Comparison of ENCODE assay signal across 9 mouse cellular contexts in the genomic region with DNA sequence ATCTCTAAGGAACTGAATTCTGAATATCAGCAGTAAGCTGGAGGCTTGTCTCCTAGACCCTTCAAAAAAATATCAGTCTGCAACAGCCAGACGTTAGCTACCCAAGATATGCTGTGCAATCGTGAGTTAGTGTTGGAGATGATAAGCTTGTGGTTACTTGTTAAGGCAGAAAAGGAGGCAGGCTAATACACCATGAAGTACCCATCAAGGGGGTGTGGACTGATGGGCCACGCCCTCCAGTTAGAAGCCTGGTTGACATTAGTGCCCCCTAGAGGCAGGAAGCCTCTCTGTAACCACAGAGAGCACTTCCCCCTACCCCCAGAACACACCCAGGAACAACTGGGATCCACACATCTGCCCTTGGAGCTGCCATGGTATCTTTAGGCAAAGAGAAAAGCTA. TPM values are rescaled to one million over a fixed set of nuclear protein-coding genes. Genes with fewer than 3 reads are reported as not detected.
DNase-seq lines count a peak whose midpoint lies in the region; ATAC-seq and TF ChIP-seq lines count a peak whose summit lies in the region.
"Had no signal": no experiment of that assay in that cellular context is flagged by ENCODE, and none has a peak within 500 bp of the region (broad histone marks: within the 10 kb centered on the region; RNA-seq: fewer than 3 reads in every experiment).

No protein-coding gene starts in this region.

- no peak overlapping the region for H3K27ac ChIP-seq in layer of hippocampus, adult 2 months
- no peak overlapping the region for H3K27ac ChIP-seq in ES-E14 (ENCODE audit: insufficient read depth, low read depth, low read length, poor library complexity, severe bottlenecking)
- H3K27ac ChIP-seq in liver, embryonic 15.5 days (replicated peaks), result peak overlapping the region; percentile 87

- no peak overlapping the region for H3K4me3 ChIP-seq in layer of hippocampus, adult 2 months
- no peak overlapping the region for H3K4me3 ChIP-seq in ES-E14 (ENCODE audit: insufficient read depth in 1 of 2, low read depth in 1 of 2, low read length in 2 of 2, poor library complexity in 1 of 2, severe bottlenecking in 1 of 2)
- H3K4me3 ChIP-seq in liver, embryonic 15.5 days (replicated peaks), result no peak overlapping the region; the same call in 1 of the 2 replicates

- H3K36me3 ChIP-seq in ES-E14 (ENCODE audit: control insufficient read depth, insufficient read depth, low read length, poor library complexity, severe bottlenecking), result no peaks in the 10 kb centered on the region
- no peaks in the 10 kb centered on the region for H3K36me3 ChIP-seq in liver, embryonic 15.5 days (replicated peaks)

- TF ChIP-seq CTCF in layer of hippocampus, adult 2 months (conservative IDR thresholded peaks at IDR 0.05), result peak; percentile 64

- DNase-seq in layer of hippocampus, adult 2 months (ENCODE audit: low spot score in 2 of 2), result no peak
- DNase-seq in layer of hippocampus, postnatal 14 days (ENCODE audit: low spot score in 2 of 2), result no peak
- DNase-seq in ES-E14 (ENCODE audit: low read depth, low spot score), result peak; percentile 36
- peak; percentile 85 for DNase-seq in c-Kit-positive CD71-positive TER-119-positive erythroid progenitor cells, embryonic 14.5 days (ENCODE audit: low spot score)
- DNase-seq in MN1 (ENCODE audit: low spot score), result no peak
- no peak for DNase-seq in gastrocnemius, postnatal 14 days
- DNase-seq in kidney, adult 11 months, result no peak
- DNase-seq: adrenal gland, postnatal 25 days had no signal

- WGBS in liver, embryonic 15.5 days (ENCODE audit: insufficient replicate concordance), result 15% methylated on average over 3 of the region's 3 CpGs

- peak; percentile 89 for ATAC-seq in liver, embryonic 15.5 days (ENCODE audit: insufficient read depth)

- in situ Hi-C loops in ES-E14 (cut with MboI; ENCODE audit: low sequenced_read_pairs in 2 of 2, unreplicated experiment in 2 of 2), result no loop called here

- H3K9ac ChIP-seq in ES-E14 (ENCODE audit: insufficient read depth, low read depth, low read length, poor library complexity, severe bottlenecking), result no peak overlapping the region
- H3K9ac ChIP-seq in liver, embryonic 15.5 days, result no peak overlapping the region

- H3K4me1 ChIP-seq in ES-E14 (ENCODE audit: control insufficient read depth in 2 of 2, insufficient read depth in 2 of 2, low read length in 2 of 2, poor library complexity in 1 of 2), result peaks cover 0 to 4% of the 10 kb centered on the region in 2 experiments; a peak in 1 of 4 replicates
- peaks cover 63% of the 10 kb centered on the region for H3K4me1 ChIP-seq in liver, embryonic 15.5 days (replicated peaks)

- intact Hi-C loops in gastrocnemius, postnatal 14 days (cut with DNase I; ENCODE audit: low total_unique reads), result no loop called here

- H3K27me3 ChIP-seq in liver, embryonic 15.5 days, result no peaks in the 10 kb centered on the region

- peak overlapping the region; percentile 45 for H3K4me2 ChIP-seq in liver, embryonic 15.5 days

- H3K9me3 ChIP-seq in ES-E14 (ENCODE audit: control insufficient read depth, insufficient read depth, low read depth, low read length), result no peaks in the 10 kb centered on the region
- no peaks in the 10 kb centered on the region for H3K9me3 ChIP-seq in liver, embryonic 15.5 days (replicated peaks)

TF ChIP-seq in ES-E14, 5 proteins besides CTCF, POLR2A, EP300 and RAD21:
- no peak for TF ChIP-seq ZC3H11A (IDR thresholded peaks at IDR 0.05; ENCODE audit: borderline replicate concordance, low read depth, low read length)
- TF ChIP-seq MAFK (IDR thresholded peaks at IDR 0.05; ENCODE audit: insufficient read depth, low read depth, low read length), result no peak
- no peak for TF ChIP-seq CHD2 (IDR thresholded peaks at IDR 0.05; ENCODE audit: low read depth, low read length)
- no peak for TF ChIP-seq HCFC1 (IDR thresholded peaks at IDR 0.05; ENCODE audit: borderline replicate concordance, insufficient read depth, low read length)
- TF ChIP-seq ZNF384 (IDR thresholded peaks at IDR 0.05; ENCODE audit: low read depth, low read length), result no peak

RNA-seq across cellular contexts. Expression of a gene that starts 39.9 kb away (rescaled TPM):
- 10 to 100 TPM; 14.0 to 16.0 TPM for total RNA-seq in layer of hippocampus, adult 2 months (2021)
- total RNA-seq in layer of hippocampus, postnatal 14 days (2021), result 10 to 100 TPM in 1 of 2 experiments, 1 to 10 TPM in 1; 9.3 to 14.0 TPM
- not detected in 2 replicates for total RNA-seq in ES-E14 (2012; rRNA removed)
- 0.02 and 0.09 TPM in 2 replicates for polyA plus RNA-seq in liver, embryonic 15.5 days (2015; fragmentation: Nextera tagmentation; extraction: Ambion mirVana)
- under 1 TPM; 0.06 to 0.16 TPM for total RNA-seq in gastrocnemius, postnatal 14 days (2021)

Comparison
In these comparisons a context has a peak if more than half of its experiments do, and no peak if none do; other contexts are left out.
1. DNase-seq: peak in ES-E14 (single experiment) and c-Kit-positive CD71-positive TER-119-positive erythroid progenitor cells, embryonic 14.5 days (single experiment); none in layer of hippocampus, adult 2 months (0 of 2), layer of hippocampus, postnatal 14 days (0 of 2), MN1 (single experiment), gastrocnemius, postnatal 14 days (single experiment) and kidney, adult 11 months (single experiment).
2. RNA of a gene that starts 39.9 kb away (total RNA-seq): 14.0 to 16.0 TPM in layer of hippocampus, adult 2 months and 9.3 to 14.0 TPM in layer of hippocampus, postnatal 14 days; 0.06 to 0.16 TPM in gastrocnemius, postnatal 14 days and not detected in ES-E14; every median in the first group is over 4 times any median in the second.